Mouse (Mus musculus): ENCODE data around the gene Wdr13. TPM values are rescaled to one million over a fixed set of nuclear protein-coding genes. Genes with fewer than 3 reads are reported as not detected.

The Wdr13 gene
- total RNA-seq (2023): 49.9 TPM

DNA sequence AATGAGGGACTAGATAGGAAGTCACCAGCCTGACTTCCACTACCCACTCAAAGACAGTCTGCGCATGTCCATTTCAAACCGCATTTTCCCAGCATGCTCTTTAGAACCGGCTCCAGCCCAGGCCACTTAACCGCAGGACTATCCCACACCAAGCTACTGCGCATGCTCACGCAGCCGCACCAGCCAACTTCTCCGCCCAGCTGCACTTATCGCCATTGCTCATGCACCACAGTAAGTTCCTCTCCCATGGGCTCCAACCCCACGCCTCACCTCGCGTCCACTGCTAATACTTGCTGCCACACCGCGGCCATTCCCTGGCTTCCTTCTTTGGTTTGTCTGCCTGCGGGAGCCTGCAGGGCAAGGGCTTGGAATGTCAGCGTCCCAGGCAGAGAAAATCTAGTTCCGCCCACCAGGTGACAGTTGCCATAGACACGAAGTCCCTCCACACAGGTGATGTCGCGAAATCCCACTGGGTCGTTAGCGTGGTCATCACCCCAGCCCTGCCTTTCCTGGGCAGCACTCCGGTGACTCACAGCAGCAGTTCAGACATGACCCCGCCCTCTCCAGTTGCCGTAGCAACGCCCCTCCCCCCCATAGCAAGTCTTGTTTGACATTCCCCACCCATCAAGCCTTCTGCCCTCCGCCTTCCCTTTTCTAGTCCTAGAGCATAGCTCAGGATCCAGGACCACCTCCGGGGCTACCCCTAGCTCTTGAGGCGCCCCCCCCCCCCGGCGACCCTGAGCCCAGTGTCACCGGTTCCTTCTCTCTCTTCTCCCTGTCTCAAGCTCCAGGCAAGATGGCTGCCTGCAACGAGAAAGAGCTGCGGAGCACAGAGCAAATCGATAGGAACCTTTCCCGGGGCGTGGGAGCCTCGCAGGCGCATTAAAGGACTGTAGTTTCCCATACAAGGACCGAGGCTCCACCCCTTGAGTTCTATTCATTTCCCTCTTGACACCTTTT, at the start of gene Wdr13:
Gene Wdr13 (minus strand): TSS at position 876 of the 960 bp plus-strand sequence.

DNA sequence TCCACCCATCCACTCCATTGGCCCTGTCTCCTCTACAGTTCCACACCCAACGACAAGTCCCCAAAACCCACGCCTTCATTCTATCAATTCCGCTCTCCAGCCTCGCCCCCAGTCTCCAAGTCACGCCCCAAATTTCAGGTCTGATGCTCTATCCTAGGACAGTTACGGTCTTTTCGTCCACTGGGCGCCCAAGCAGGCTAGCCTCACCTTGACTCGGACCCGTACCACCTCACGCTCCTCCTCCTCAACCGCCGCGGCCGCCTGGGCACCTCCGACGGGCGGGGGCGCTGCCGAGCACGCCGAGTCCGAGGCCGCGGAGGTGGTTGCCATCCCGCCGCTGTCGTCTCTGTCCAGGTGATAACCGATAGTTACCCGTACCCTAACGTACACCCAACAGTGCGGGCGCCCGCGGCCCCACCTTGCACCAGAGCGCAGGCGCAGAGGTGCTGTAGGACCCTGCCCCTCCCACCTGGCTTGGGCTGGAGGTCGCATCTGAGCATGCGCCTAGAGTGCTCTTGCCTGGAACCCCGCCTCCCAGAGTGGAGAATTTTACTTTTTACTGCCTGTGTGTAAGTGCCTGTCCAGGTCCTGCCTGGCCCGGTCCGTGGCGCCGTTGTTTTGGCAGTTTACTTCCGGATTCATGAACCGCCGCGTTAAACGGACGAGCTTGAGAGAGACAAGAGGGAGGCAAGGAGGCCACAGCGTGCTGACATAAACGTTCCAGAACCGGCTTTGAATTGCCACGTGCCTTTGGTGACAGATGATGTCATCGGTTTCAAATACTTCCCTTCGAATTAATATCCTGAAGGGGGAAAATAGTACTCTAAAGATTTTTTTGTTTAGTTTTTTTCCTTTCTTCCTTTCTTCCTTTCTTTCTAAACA, 43.1 kb upstream of the Wdr13 start, which contains the start of gene Tbc1d25:
Gene Tbc1d25 (minus strand): TSS at position 678 of the 882 bp plus-strand sequence.

GRCm38 (mm10) chrX:8145153-8145991, 12.7 kb upstream of the Wdr13 start, which contains the start of gene Rbm3:
Gene Rbm3 (minus strand): TSS chrX:8145880.

DNA sequence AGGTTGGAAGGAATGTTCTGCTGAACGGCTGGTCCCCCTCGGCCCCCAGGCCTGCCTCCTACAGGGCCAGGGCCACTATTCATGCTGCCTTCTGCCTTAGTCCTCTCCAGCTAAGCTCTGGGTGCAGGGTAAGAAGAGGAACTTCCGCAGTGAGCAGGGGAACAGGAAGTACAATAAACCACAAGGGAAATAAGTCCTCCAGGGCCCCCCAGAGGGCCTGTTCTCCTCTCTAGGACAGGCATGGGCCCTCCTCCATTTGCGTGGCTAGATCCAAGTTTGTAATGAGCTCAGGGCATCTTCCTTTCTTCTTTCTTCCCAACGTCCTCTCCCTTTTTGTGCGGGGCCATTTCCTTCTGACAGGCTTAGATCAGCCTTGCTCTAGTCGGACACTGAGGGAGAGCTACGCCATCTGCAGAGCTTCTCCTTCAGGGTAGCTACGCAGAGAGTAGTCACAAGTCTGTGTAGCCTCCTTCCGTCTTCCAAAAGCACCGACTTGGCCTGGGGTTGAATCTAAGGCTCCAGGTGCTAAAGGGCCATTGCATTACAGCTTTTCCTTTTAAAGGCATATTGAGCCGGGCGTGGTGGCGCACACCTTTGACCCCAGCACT, 42.2 kb downstream of the Wdr13 start, which contains the start of gene Was:
Gene Was (minus strand): TSS at position 153 of the 608 bp plus-strand sequence.

DNA sequence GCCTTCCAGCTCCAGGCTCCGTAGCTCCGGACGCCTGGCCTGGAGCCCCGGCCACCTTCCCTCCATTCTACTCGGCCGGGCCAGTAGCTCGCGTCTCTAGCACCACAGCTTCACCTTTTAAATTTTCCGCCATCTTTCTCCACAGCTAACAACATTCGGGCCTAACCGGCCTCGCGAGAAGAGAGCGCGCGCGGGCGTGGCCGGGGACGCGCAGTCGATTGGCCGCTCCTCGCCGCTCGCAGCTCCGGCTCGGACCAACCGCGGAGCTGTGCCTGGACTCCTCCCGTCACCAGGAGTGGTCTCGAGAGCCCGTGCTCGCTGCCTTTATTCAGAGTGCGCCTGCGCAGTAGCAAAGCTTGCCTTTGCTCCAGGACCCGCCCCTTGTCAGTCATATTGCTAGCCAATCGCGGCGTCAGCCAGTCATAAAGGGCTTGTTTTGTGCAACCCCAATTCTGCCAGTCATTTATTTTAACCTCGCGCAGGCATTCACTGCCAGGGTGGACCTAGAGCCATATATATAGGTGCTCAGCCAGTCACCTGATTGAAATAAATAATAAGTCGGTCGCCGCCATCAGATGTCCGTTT, 58.2 kb downstream of the Wdr13 start, which contains the start of gene Suv39h1:
Gene Suv39h1 (minus strand): TSS at position 331 of the 585 bp plus-strand sequence.

Other genes starting within 250 kb of the Wdr13 start
- 24.8 TPM for gene Slc35a2, start 248.9 kb downstream of the Wdr13 start, total RNA-seq (2023)
- gene Pqbp1, start 233.6 kb downstream of the Wdr13 start, total RNA-seq (2023): 83.4 TPM
- gene Timm17b, start 233.5 kb downstream of the Wdr13 start, total RNA-seq (2023): 37.8 TPM
- not detected for gene Gm10491, start 225.1 kb downstream of the Wdr13 start, total RNA-seq (2023)
- gene Gm10490, start 223.3 kb downstream of the Wdr13 start, total RNA-seq (2023): not detected
- not detected for gene Pcsk1n, start 213.1 kb downstream of the Wdr13 start, total RNA-seq (2023)
- not detected for gene Eras, start 204.3 kb downstream of the Wdr13 start, total RNA-seq (2023)
- 17.9 TPM for gene Hdac6, start 185.0 kb downstream of the Wdr13 start, total RNA-seq (2023)
- 3.3 TPM for gene Gata1, start 154.8 kb downstream of the Wdr13 start, total RNA-seq (2023)
- not detected for gene Glod5, start 114.4 kb downstream of the Wdr13 start, total RNA-seq (2023)
- gene Suv39h1, start 58.1 kb downstream of the Wdr13 start, total RNA-seq (2023): 30.1 TPM
- 114 TPM for gene Was, start 42.4 kb downstream of the Wdr13 start, total RNA-seq (2023)
- gene Rbm3, start 13.0 kb upstream of the Wdr13 start, total RNA-seq (2023): 479 TPM
- 16.9 TPM for gene Tbc1d25, start 43.3 kb upstream of the Wdr13 start, total RNA-seq (2023)
- gene Ebp, start 60.6 kb upstream of the Wdr13 start, total RNA-seq (2023): 48.9 TPM
- not detected for gene Porcn, start 73.6 kb upstream of the Wdr13 start, total RNA-seq (2023)
- 16.3 TPM for gene Ftsj1, start 119.5 kb upstream of the Wdr13 start, total RNA-seq (2023)
- gene Slc38a5, start 138.2 kb upstream of the Wdr13 start, total RNA-seq (2023): not detected
- not detected for gene Ssxb10, start 194.5 kb upstream of the Wdr13 start, total RNA-seq (2023)
- gene Ssxb9, start 234.1 kb upstream of the Wdr13 start, total RNA-seq (2023): not detected

Measured in CD4-positive naive resting alpha-beta T cell, adult 57 days (primary cell).